Mouse (Mus musculus): ENCODE data around the gene Lrrc74b. TPM values are rescaled to one million over a fixed set of nuclear protein-coding genes. Genes with fewer than 3 reads are reported as not detected.
"Not testable (repeated sequence)": the region's sequence is repeated elsewhere in the genome, so short reads cannot be mapped to it uniquely, and the experiment has no call there.

Lrrc74b gene
- total RNA-seq, 4 experiments from 2014 or later: not detected

GRCm38 (mm10) chr16:17553910-17554685 lies 6.9 kb downstream of the Lrrc74b start:
- DNase-seq (ENCODE audit: low spot score): no peak

GRCm38 (mm10) chr16:17552837-17553236 lies 8.2 kb downstream of the Lrrc74b start:
- DNase-seq (ENCODE audit: low spot score): no peak

GRCm38 (mm10) chr16:17542632-17543031 lies 18.4 kb downstream of the Lrrc74b start:
- DNase-seq (ENCODE audit: low spot score): no peak

- DNase-seq (ENCODE audit: low spot score): no peak
Observed at GRCm38 (mm10) chr16:17536584-17536983, 24.5 kb downstream of the Lrrc74b start.

GRCm38 (mm10) chr16:17532676-17533329 lies 28.2 kb downstream of the Lrrc74b start:
- no peak for DNase-seq (ENCODE audit: low spot score)

- DNase-seq (ENCODE audit: low spot score): no peak
Observed at GRCm38 (mm10) chr16:17532271-17532670, 28.8 kb downstream of the Lrrc74b start.

- peak; percentile 94 for DNase-seq (ENCODE audit: low spot score)
Observed at GRCm38 (mm10) chr16:17530640-17531288, 30.3 kb downstream of the Lrrc74b start, which contains the start of gene Thap7. Gene Thap7 (minus strand): TSS chr16:17531136.

GRCm38 (mm10) chr16:17529981-17530586 lies 31.0 kb downstream of the Lrrc74b start:
- no peak for DNase-seq (ENCODE audit: low spot score)

GRCm38 (mm10) chr16:17528276-17528675 lies 32.8 kb downstream of the Lrrc74b start:
- DNase-seq (ENCODE audit: low spot score): no peak

GRCm38 (mm10) chr16:17527606-17528005 lies 33.4 kb downstream of the Lrrc74b start:
- DNase-seq (ENCODE audit: low spot score): no peak

GRCm38 (mm10) chr16:17526223-17526622 lies 34.8 kb downstream of the Lrrc74b start:
- no peak for DNase-seq (ENCODE audit: low spot score)

GRCm38 (mm10) chr16:17525524-17525923 lies 35.5 kb downstream of the Lrrc74b start:
- DNase-seq (ENCODE audit: low spot score): no peak

GRCm38 (mm10) chr16:17524156-17524555 lies 36.9 kb downstream of the Lrrc74b start:
- no peak for DNase-seq (ENCODE audit: low spot score)

GRCm38 (mm10) chr16:17518910-17519309 lies 42.1 kb downstream of the Lrrc74b start:
- DNase-seq (ENCODE audit: low spot score): no peak

GRCm38 (mm10) chr16:17511431-17511830 lies 49.6 kb downstream of the Lrrc74b start:
- DNase-seq (ENCODE audit: low spot score): no peak

- DNase-seq (ENCODE audit: low spot score): no peak
Observed at GRCm38 (mm10) chr16:17510686-17511085, 50.4 kb downstream of the Lrrc74b start.

- DNase-seq (ENCODE audit: low spot score): no peak
Observed at GRCm38 (mm10) chr16:17510143-17510542, 50.9 kb downstream of the Lrrc74b start.

- no peak for DNase-seq (ENCODE audit: low spot score)
Observed at GRCm38 (mm10) chr16:17509240-17509597, 51.8 kb downstream of the Lrrc74b start.

GRCm38 (mm10) chr16:17508546-17509239 lies 52.4 kb downstream of the Lrrc74b start, which contains the start of gene Lztr1:
Gene Lztr1 (plus strand): TSS chr16:17508688.
- peak; percentile 88 for DNase-seq (ENCODE audit: low spot score)

GRCm38 (mm10) chr16:17508031-17508430 lies 53.0 kb downstream of the Lrrc74b start:
- DNase-seq (ENCODE audit: low spot score): not testable (repeated sequence)

- no peak for DNase-seq (ENCODE audit: low spot score)
Observed at GRCm38 (mm10) chr16:17507018-17507552, 54.0 kb downstream of the Lrrc74b start.
